Mouse (Mus musculus) bone marrow, adult 2 months (tissue): ENCODE results near the gene Ifrd2. TPM values are rescaled to one million over a fixed set of nuclear protein-coding genes. Genes with fewer than 3 reads are reported as not detected.

Experiments
- H3K27ac ChIP-seq: fragments of 200-500 bp; 2 replicates; pipeline ENCODE4 v1.5.1; 2012; ENCODE audit warnings: low read depth, mild to moderate bottlenecking, control low read depth, inconsistent platforms, low read length; ENCODE audit not compliant: control insufficient read depth, poor library complexity, insufficient read depth
- H3K4me1 ChIP-seq: fragments of 200-500 bp; 2 replicates; pipeline ENCODE4 v1.6.1; 2011; ENCODE audit warnings: low read length; ENCODE audit not compliant: control insufficient read depth, insufficient read depth
- H3K4me3 ChIP-seq: fragments of 200-500 bp; replicated peaks from 2 replicates; pipeline ENCODE3; 2011; ENCODE audit warnings: mild to moderate bottlenecking, low read depth, low read length, control low read depth; ENCODE audit not compliant: control insufficient read depth
- CTCF ChIP-seq: fragments of 200-500 bp; IDR thresholded peaks from 2 replicates; pipeline ENCODE4 v1.5.1; 2011; ENCODE audit warnings: low read length, control low read depth; ENCODE audit not compliant: control insufficient read depth, insufficient read depth
- POLR2A ChIP-seq: fragments of 200-500 bp; IDR thresholded peaks from 2 replicates; pipeline ENCODE4 v1.6.1; 2011; ENCODE audit warnings: low read depth, mild to moderate bottlenecking, control low read depth, low read length, borderline replicate concordance; ENCODE audit not compliant: control insufficient read depth
- WGBS: fragments of 180-500 bp; shearing (Covaris S2); methylation state at CpG from one replicate; pipeline ENCODE4 v1.1.7; 2018; 5-methylcytosine and 5-hydroxymethylcytosine counted together
- polyA plus RNA-seq: library from polyadenylated mRNA; stranded (reverse); fragments of >200 nt; gene quantifications from 2 replicates; pipeline ENCODE4 v1.2.4, GENCODE M21; 2011; ENCODE audit warnings: low replicate concordance; ENCODE audit not compliant: missing spikeins, insufficient read depth, insufficient read length

The Ifrd2 gene
- polyA plus RNA-seq, 1 experiment, result 173 TPM

GRCm38 (mm10) chr9:107620954-107621353 is 33.5 kb downstream of the Ifrd2 start:
- H3K4me1 ChIP-seq, result peaks cover 4% of the 10 kb centered on the region; the same call in 1 of the 2 replicates
- TF ChIP-seq CTCF, result no peak
- no peak for TF ChIP-seq POLR2A
- H3K27ac ChIP-seq, result no peak overlapping the region

GRCm38 (mm10) chr9:107624539-107624938 is 37.1 kb downstream of the Ifrd2 start:
- WGBS, result 17% methylated on average over 5 of the region's 5 CpGs
- Histone ChIP-seq H3K4me3 (no peak overlapping the region), H3K4me1 (peaks cover 14% of the 10 kb centered on the region), H3K27ac (peak overlapping the region; percentile 44)
- TF ChIP-seq POLR2A, result no peak
- no peak for TF ChIP-seq CTCF

More at GRCm38 (mm10) chr9:107620954-107621353, 33.5 kb downstream of the Ifrd2 start:
- H3K4me3 ChIP-seq, result no peak overlapping the region

- Histone ChIP-seq H3K4me1 (peaks cover 14% of the 10 kb centered on the region), H3K27ac (peak overlapping the region; percentile 44), H3K4me3 (no peak overlapping the region)
- no peak for TF ChIP-seq CTCF
- TF ChIP-seq POLR2A, result no peak
- 63% methylated on average over 3 of the region's 3 CpGs for WGBS
Measured at GRCm38 (mm10) chr9:107624951-107625350, 37.5 kb downstream of the Ifrd2 start.

DNA sequence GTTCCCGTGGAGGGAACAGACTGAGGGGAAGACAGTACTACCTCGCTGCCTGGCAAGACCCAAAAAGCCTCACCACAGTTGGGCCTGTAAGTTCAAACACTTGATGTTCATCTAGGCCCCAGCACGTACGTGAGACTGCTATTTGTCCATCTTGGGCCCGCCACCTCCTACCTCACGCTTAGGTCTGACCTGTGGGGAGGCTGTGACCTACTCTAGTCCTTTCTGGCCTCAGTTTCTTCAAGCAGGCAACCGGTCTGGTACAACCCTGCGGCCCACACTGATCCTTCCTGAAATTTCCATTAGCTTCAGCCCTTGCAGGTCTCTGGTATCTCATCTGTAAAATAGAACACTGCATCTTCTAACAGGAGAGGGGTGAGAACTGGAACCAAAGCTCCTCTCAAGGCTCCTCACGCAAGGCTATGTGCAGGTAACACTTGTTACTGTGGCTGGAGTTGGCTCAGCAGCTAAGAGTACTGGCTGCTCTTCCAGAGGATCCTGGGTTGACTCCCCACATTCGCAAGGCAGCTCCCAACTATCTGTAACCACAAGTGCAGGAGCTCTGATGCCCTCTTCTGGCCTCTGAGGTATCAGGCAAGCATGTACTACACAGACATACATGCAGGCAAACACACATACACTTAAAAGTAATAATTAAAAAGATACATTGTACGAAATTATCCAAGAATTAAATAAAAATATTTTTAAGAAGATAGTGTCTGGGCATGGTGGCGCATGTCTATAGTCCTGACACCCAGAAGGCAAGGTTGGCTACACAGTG is 38.1 kb downstream of the Ifrd2 start:
- H3K4me3 ChIP-seq, result no peak overlapping the region
- TF ChIP-seq POLR2A, result no peak
- TF ChIP-seq CTCF, result 0 out of 2 replicates have a peak, but pooled peaks have one; percentile 10
- WGBS, result 81% methylated on average over 12 of the region's 12 CpGs
- H3K4me1 ChIP-seq, result peaks cover 14% of the 10 kb centered on the region
- peak overlapping the region; percentile 44 for H3K27ac ChIP-seq

- H3K27ac ChIP-seq, result peak overlapping the region; percentile 43
- WGBS, result 46% methylated on average over 15 of the region's 15 CpGs
- no peak for TF ChIP-seq POLR2A
- TF ChIP-seq CTCF, result no peak
- peaks cover 14% of the 10 kb centered on the region for H3K4me1 ChIP-seq
- H3K4me3 ChIP-seq, result peak overlapping the region; percentile 4
Measured at GRCm38 (mm10) chr9:107626158-107626843, 38.9 kb downstream of the Ifrd2 start.

- Histone ChIP-seq H3K27ac (peak overlapping the region; percentile 43), H3K4me1 (peaks cover 15% of the 10 kb centered on the region), H3K4me3 (peak overlapping the region; percentile 4)
- 8% methylated on average over 2 of the region's 2 CpGs for WGBS
- TF ChIP-seq CTCF (peak; percentile 88), POLR2A (0 out of 2 replicates have a peak, but pooled peaks have one; percentile 4)
Measured at GRCm38 (mm10) chr9:107626844-107627277, 39.4 kb downstream of the Ifrd2 start.

GRCm38 (mm10) chr9:107627387-107628255 is 40.2 kb downstream of the Ifrd2 start:
- H3K4me3 ChIP-seq, result no peak overlapping the region

More at GRCm38 (mm10) chr9:107627387-107628255, 40.2 kb downstream of the Ifrd2 start:
- WGBS, result 59% methylated on average over 20 of the region's 20 CpGs
- peaks cover 18% of the 10 kb centered on the region for H3K4me1 ChIP-seq
- TF ChIP-seq CTCF (no peak), POLR2A (no peak)
- H3K27ac ChIP-seq, result peak overlapping the region; percentile 41
